Mouse (Mus musculus): ENCODE data around the gene Sec22a.

- no peak for TF ChIP-seq CTCF (IDR thresholded peaks at IDR 0.05; ENCODE audit: borderline replicate concordance, extremely low read depth, insufficient read depth, insufficient read length)
- TF ChIP-seq POLR2A (IDR thresholded peaks at IDR 0.05; ENCODE audit: borderline replicate concordance, extremely low read depth, insufficient read depth, insufficient read length, poor library complexity, severe bottlenecking): no peak
Observed at GRCm38 (mm10) chr16:35297786-35298185, 65.9 kb downstream of the Sec22a start.
